Mouse (Mus musculus): ENCODE data around the gene Polr3b. TPM values are rescaled to one million over a fixed set of nuclear protein-coding genes. Genes with fewer than 3 reads are reported as not detected.

Polr3b gene
- polyA plus RNA-seq, 1 experiment from 2014 or later, result 15.7 TPM

DNA sequence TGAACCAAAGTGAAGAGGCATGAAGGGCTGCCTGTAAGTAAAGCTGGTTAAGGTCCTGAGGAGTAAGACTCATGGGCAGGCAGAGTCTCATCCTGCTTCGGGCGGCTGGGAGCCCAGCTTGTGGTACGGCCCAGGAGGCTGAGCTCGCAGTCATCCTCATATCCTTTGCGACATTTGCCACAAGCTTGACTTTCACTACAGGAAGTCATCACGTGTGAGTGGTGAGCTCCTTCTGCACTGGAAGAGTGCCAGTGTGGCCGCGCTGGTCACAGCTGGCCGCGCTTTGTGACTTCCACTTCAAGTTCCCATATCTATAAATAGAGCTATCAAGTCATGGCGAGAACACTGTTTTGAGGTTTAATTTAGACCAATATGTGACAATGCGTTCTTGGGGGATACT, 152.5 kb downstream of the Polr3b start:
- 91% methylated on average over 12 of the region's 12 CpGs for WGBS
- no peaks in the 10 kb centered on the region for H3K9me3 ChIP-seq (ENCODE audit: control insufficient read depth, low read length)
- ATAC-seq, result no peak

More for the DNA sequence above, 152.5 kb downstream of the Polr3b start:
- H3K4me1 ChIP-seq (replicated peaks; ENCODE audit: control insufficient read depth, insufficient read depth, low read length), result 0 out of 2 replicates have a peak, but pooled peaks cover 2% of the 10 kb centered on the region
- no peak overlapping the region for H3K4me3 ChIP-seq (replicated peaks; ENCODE audit: low read length)
- H3K27ac ChIP-seq (ENCODE audit: low read length), result no peak overlapping the region
- no peak overlapping the region for H3K9ac ChIP-seq (replicated peaks; ENCODE audit: low read depth, low read length)
- no peaks in the 10 kb centered on the region for H3K27me3 ChIP-seq (replicated peaks; ENCODE audit: control insufficient read depth, insufficient read depth, low read length)
- no peak overlapping the region for H3K4me2 ChIP-seq (ENCODE audit: low read length)
- H3K36me3 ChIP-seq (ENCODE audit: control insufficient read depth, insufficient read depth), result no peaks in the 10 kb centered on the region

Other genes with a start within 250 kb of the Polr3b start
- 12.5 and 15.7 TPM in 2 replicates for gene Nuak1, start 181.7 kb upstream of the Polr3b start, polyA plus RNA-seq (2015; fragmentation: Nextera tagmentation; extraction: Ambion mirVana)
- gene Ckap4, start 88.2 kb upstream of the Polr3b start, polyA plus RNA-seq (2015; fragmentation: Nextera tagmentation; extraction: Ambion mirVana), result 37.5 and 38.0 TPM in 2 replicates
- gene Tcp11l2, start 45.7 kb upstream of the Polr3b start, polyA plus RNA-seq (2015; fragmentation: Nextera tagmentation; extraction: Ambion mirVana), result 36.6 and 44.6 TPM in 2 replicates
- 6.9 and 7.2 TPM in 2 replicates for gene Rfx4, start 133.8 kb downstream of the Polr3b start, polyA plus RNA-seq (2015; fragmentation: Nextera tagmentation; extraction: Ambion mirVana)